Mouse (Mus musculus) hindbrain, embryonic 15.5 days (tissue): Measurements from ENCODE around the gene Rbfox2. TPM values are rescaled to one million over a fixed set of nuclear protein-coding genes. Genes with fewer than 3 reads are reported as not detected.
"Not testable (repeated sequence)": the region's sequence is repeated elsewhere in the genome, so short reads cannot be mapped to it uniquely, and the experiment has no call there.

Experiments used
- ATAC-seq: fragments of 200-750 bp; cut with Nextera tagmentation; 2 replicates; pipeline ENCODE4 v1.8.0; 2017; ENCODE audit warnings: low read depth, moderate number of reproducible peaks, moderate TSS enrichment; ENCODE audit not compliant: low FRiP score
- H3K27ac ChIP-seq: fragments of 300-500 bp; sonication (generic); replicated peaks from 2 replicates; pipeline ENCODE4 v1.5.1; 2015; ENCODE audit warnings: mild to moderate bottlenecking, inconsistent platforms
- H3K27me3 ChIP-seq: fragments of 300-500 bp; sonication (generic); 2 replicates; pipeline ENCODE4 v1.6.1; 2015; ENCODE audit warnings: control low read depth, inconsistent platforms
- H3K36me3 ChIP-seq: fragments of 300-500 bp; sonication (generic); 2 replicates; pipeline ENCODE4 v1.6.1; 2015; ENCODE audit warnings: control low read depth, inconsistent platforms
- H3K4me1 ChIP-seq: fragments of 300-500 bp; sonication (generic); replicated peaks from 2 replicates; pipeline ENCODE4 v1.6.1; 2015; ENCODE audit warnings: control low read depth, inconsistent platforms
- H3K4me2 ChIP-seq: fragments of 300-500 bp; sonication (generic); 2 replicates; pipeline ENCODE4 v1.6.1; 2015; ENCODE audit warnings: moderate library complexity, mild to moderate bottlenecking, inconsistent platforms
- H3K4me3 ChIP-seq: fragments of 300-500 bp; sonication (generic); 2 replicates; pipeline ENCODE4 v1.5.1; 2015; ENCODE audit warnings: mild to moderate bottlenecking, inconsistent platforms
- H3K9ac ChIP-seq: fragments of 300-500 bp; sonication (generic); 2 replicates; pipeline ENCODE4 v1.6.1; 2015; ENCODE audit warnings: inconsistent platforms
- H3K9me3 ChIP-seq: fragments of 300-500 bp; sonication (generic); 2 replicates; pipeline ENCODE4 v1.6.1; 2016; ENCODE audit warnings: control low read depth, inconsistent platforms
- WGBS: fragments of 180-500 bp; shearing (Covaris S2); methylation state at CpG from one replicate; pipeline ENCODE4 v1.1.7; 2015; 5-methylcytosine and 5-hydroxymethylcytosine counted together
- polyA plus RNA-seq: library from polyadenylated mRNA; unstranded; fragments of >200 nt; fragmentation: Nextera tagmentation; extraction: Ambion mirVana; gene quantifications from 2 replicates; pipeline ENCODE4 v1.2.1, GENCODE M21; 2015

The Rbfox2 gene
- polyA plus RNA-seq, 1 experiment from 2014 or later, result 151 TPM

- no peak overlapping the region for H3K4me2 ChIP-seq
- H3K4me1 ChIP-seq, result 0 out of 2 replicates have a peak, but pooled peaks cover 14% of the 10 kb centered on the region
- 72% methylated on average over 7 of the region's 7 CpGs for WGBS
- no peaks in the 10 kb centered on the region for H3K9me3 ChIP-seq
- no peaks in the 10 kb centered on the region for H3K27me3 ChIP-seq
- H3K4me3 ChIP-seq, result no peak overlapping the region
- no peak overlapping the region for H3K27ac ChIP-seq
- no peak for ATAC-seq
- H3K9ac ChIP-seq, result no peak overlapping the region
- no peaks in the 10 kb centered on the region for H3K36me3 ChIP-seq
Measured at GRCm38 (mm10) chr15:77291471-77291870, 15.3 kb downstream of the Rbfox2 start.

GRCm38 (mm10) chr15:77290352-77290751, 16.5 kb downstream of the Rbfox2 start:
- Histone ChIP-seq H3K9me3 (no peaks in the 10 kb centered on the region), H3K27me3 (no peaks in the 10 kb centered on the region), H3K9ac (no peak overlapping the region), H3K36me3 (no peaks in the 10 kb centered on the region), H3K4me1 (0 out of 2 replicates have a peak, but pooled peaks cover 14% of the 10 kb centered on the region), H3K4me2 (no peak overlapping the region), H3K4me3 (no peak overlapping the region), H3K27ac (no peak overlapping the region)
- ATAC-seq, result no peak
- 80% methylated on average over 2 of the region's 2 CpGs for WGBS

- H3K9me3 ChIP-seq, result no peaks in the 10 kb centered on the region
- H3K27me3 ChIP-seq, result no peaks in the 10 kb centered on the region
- ATAC-seq, result no peak
- no peak overlapping the region for H3K9ac ChIP-seq
- peaks cover 9% of the 10 kb centered on the region; the same call in 1 of the 2 replicates for H3K4me1 ChIP-seq
- H3K4me3 ChIP-seq, result no peak overlapping the region
- 100% methylated on average over 1 of the region's 1 CpGs for WGBS
- no peak overlapping the region for H3K4me2 ChIP-seq
- H3K27ac ChIP-seq, result no peak overlapping the region
- no peaks in the 10 kb centered on the region for H3K36me3 ChIP-seq
Measured at GRCm38 (mm10) chr15:77280130-77280529, 26.7 kb downstream of the Rbfox2 start.

- Histone ChIP-seq H3K4me2 (no peak overlapping the region), H3K4me1 (peaks cover 9% of the 10 kb centered on the region; the same call in 1 of the 2 replicates), H3K36me3 (no peaks in the 10 kb centered on the region), H3K9ac (no peak overlapping the region), H3K9me3 (no peaks in the 10 kb centered on the region), H3K27ac (no peak overlapping the region), H3K4me3 (no peak overlapping the region), H3K27me3 (no peaks in the 10 kb centered on the region)
- ATAC-seq, result no peak
- WGBS, result 51% methylated on average over 5 of the region's 5 CpGs
Measured at GRCm38 (mm10) chr15:77278825-77279224, 28.0 kb downstream of the Rbfox2 start.

GRCm38 (mm10) chr15:77276838-77277725, 29.7 kb downstream of the Rbfox2 start:
- WGBS, result 65% methylated on average over 3 of the region's 3 CpGs
- Histone ChIP-seq H3K27ac (no peak overlapping the region), H3K9me3 (no peaks in the 10 kb centered on the region), H3K36me3 (no peaks in the 10 kb centered on the region), H3K27me3 (no peaks in the 10 kb centered on the region), H3K9ac (no peak overlapping the region), H3K4me3 (no peak overlapping the region), H3K4me1 (peaks cover 9% of the 10 kb centered on the region; the same call in 1 of the 2 replicates), H3K4me2 (no peak overlapping the region)
- no peak for ATAC-seq

- Histone ChIP-seq H3K27me3 (no peaks in the 10 kb centered on the region), H3K9me3 (no peaks in the 10 kb centered on the region), H3K4me1 (peaks cover 9% of the 10 kb centered on the region; the same call in 1 of the 2 replicates), H3K4me2 (no peak overlapping the region), H3K9ac (no peak overlapping the region), H3K27ac (no peak overlapping the region), H3K4me3 (no peak overlapping the region), H3K36me3 (no peaks in the 10 kb centered on the region)
- ATAC-seq, result no peak
- 87% methylated on average over 1 of the region's 1 CpGs for WGBS
Measured at GRCm38 (mm10) chr15:77276300-77276699, 30.5 kb downstream of the Rbfox2 start.

- Histone ChIP-seq H3K4me2 (no peak overlapping the region), H3K9ac (no peak overlapping the region), H3K27me3 (no peaks in the 10 kb centered on the region), H3K36me3 (no peaks in the 10 kb centered on the region), H3K27ac (no peak overlapping the region), H3K4me3 (no peak overlapping the region), H3K4me1 (peaks cover 9% of the 10 kb centered on the region; the same call in 1 of the 2 replicates), H3K9me3 (no peaks in the 10 kb centered on the region)
- ATAC-seq, result no peak
- 87% methylated on average over 2 of the region's 2 CpGs for WGBS
Measured at GRCm38 (mm10) chr15:77275572-77275971, 31.2 kb downstream of the Rbfox2 start.

GRCm38 (mm10) chr15:77273947-77274346, 32.9 kb downstream of the Rbfox2 start:
- Histone ChIP-seq H3K4me1 (peaks cover 9% of the 10 kb centered on the region; the same call in 1 of the 2 replicates), H3K9ac (no peak overlapping the region), H3K27ac (no peak overlapping the region), H3K27me3 (no peaks in the 10 kb centered on the region), H3K4me3 (no peak overlapping the region), H3K36me3 (no peaks in the 10 kb centered on the region), H3K9me3 (no peaks in the 10 kb centered on the region), H3K4me2 (no peak overlapping the region)
- ATAC-seq, result no peak
- 79% methylated on average over 6 of the region's 6 CpGs for WGBS

- WGBS, result 86% methylated on average over 5 of the region's 5 CpGs
- no peaks in the 10 kb centered on the region for H3K36me3 ChIP-seq
- H3K27ac ChIP-seq, result no peak overlapping the region
- no peaks in the 10 kb centered on the region for H3K9me3 ChIP-seq
- no peak overlapping the region for H3K4me2 ChIP-seq
- no peak overlapping the region for H3K4me3 ChIP-seq
- no peaks in the 10 kb centered on the region for H3K27me3 ChIP-seq
- peaks cover 5% of the 10 kb centered on the region for H3K4me1 ChIP-seq
- ATAC-seq, result no peak
- no peak overlapping the region for H3K9ac ChIP-seq
Measured at GRCm38 (mm10) chr15:77271285-77271684, 35.5 kb downstream of the Rbfox2 start.

GRCm38 (mm10) chr15:77269496-77269895, 37.3 kb downstream of the Rbfox2 start:
- H3K9me3 ChIP-seq, H3K27me3 ChIP-seq, H3K36me3 ChIP-seq, H3K4me3 ChIP-seq, H3K27ac ChIP-seq, H3K9ac ChIP-seq, H3K4me2 ChIP-seq, ATAC-seq: not testable (repeated sequence)
- WGBS, result 93% methylated on average over 1 of the region's 1 CpGs
- H3K4me1 ChIP-seq, result peaks cover 12% of the 10 kb centered on the region

- Histone ChIP-seq H3K36me3 (no peaks in the 10 kb centered on the region), H3K4me1 (peaks cover 12% of the 10 kb centered on the region), H3K9ac (no peak overlapping the region), H3K4me2 (no peak overlapping the region), H3K27me3 (no peaks in the 10 kb centered on the region), H3K4me3 (no peak overlapping the region), H3K9me3 (no peaks in the 10 kb centered on the region), H3K27ac (no peak overlapping the region)
- no peak for ATAC-seq
- 88% methylated on average over 3 of the region's 3 CpGs for WGBS
Measured at GRCm38 (mm10) chr15:77268415-77268814, 38.4 kb downstream of the Rbfox2 start.

- Histone ChIP-seq H3K9ac (no peak overlapping the region), H3K4me1 (peaks cover 12% of the 10 kb centered on the region)
- no peak for ATAC-seq
Measured at GRCm38 (mm10) chr15:77265318-77265717, 41.5 kb downstream of the Rbfox2 start.

More at GRCm38 (mm10) chr15:77265318-77265717, 41.5 kb downstream of the Rbfox2 start:
- Histone ChIP-seq H3K27me3 (no peaks in the 10 kb centered on the region), H3K27ac (no peak overlapping the region), H3K9me3 (no peaks in the 10 kb centered on the region), H3K4me3 (no peak overlapping the region), H3K4me2 (no peak overlapping the region), H3K36me3 (no peaks in the 10 kb centered on the region)
- 37% methylated on average over 4 of the region's 4 CpGs for WGBS
